Mouse (Mus musculus): ENCODE data around the gene Cacng4.

Cacng4 gene

DNA sequence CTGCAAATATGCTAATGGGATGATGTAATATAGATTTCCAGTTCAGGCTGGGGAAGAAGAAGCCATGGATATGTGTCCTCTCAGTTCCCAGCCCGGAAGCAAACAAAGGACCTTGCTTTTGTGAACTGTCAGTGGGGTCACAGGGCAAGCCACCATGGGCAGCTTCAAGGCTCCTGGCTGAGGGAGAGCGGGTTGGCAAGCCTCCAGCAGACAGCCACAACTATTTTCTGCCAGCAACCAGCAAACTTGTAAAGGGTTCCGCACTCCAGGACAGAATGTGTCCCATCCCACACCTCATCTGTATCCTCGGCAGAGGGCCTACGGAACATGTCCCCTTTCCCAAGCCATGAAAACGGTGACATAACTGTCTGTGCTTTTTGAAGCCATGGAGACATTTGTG, 22.4 kb downstream of the Cacng4 start:
- no peak for DNase-seq

DNA sequence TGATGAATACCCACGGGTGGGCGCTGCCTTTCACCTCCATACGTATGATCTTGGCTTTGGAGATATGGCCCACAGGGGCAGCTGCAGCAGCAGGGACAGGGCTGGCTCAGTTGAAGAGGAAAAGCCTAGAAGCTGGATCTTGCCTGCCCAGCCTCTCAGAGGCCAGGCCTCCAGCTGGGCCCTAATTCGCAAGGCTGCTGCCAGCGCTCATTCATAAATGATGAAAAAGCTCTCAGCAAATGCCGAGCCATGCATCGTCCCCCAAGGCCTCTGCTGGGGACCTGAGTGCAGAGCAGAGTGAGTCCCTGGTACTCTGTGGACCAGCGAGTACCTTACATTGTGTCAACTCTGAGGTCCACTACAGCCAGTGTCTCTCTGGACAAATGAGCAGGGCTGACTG, 26.0 kb downstream of the Cacng4 start:
- no peak for DNase-seq

DNA sequence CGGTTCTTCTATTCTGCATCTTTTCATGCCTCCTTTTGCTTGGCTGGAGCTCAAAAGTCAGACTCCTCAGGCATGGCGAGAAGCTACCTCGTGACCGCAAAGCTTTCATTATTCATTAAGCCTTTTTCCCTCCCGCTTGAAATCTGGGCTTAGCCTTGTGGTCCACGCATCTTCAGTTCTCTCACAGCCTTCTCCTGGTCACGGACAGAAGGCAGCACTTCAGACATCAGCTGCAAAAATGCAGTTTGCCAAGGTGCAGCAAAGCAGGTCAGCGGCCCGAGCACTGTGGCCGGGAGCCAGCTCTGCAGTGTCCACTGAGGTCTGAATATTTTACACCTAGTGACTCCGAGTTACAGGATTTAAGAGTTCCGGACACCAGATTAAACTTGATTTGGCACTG, 27.4 kb downstream of the Cacng4 start:
- DNase-seq: no peak

DNA sequence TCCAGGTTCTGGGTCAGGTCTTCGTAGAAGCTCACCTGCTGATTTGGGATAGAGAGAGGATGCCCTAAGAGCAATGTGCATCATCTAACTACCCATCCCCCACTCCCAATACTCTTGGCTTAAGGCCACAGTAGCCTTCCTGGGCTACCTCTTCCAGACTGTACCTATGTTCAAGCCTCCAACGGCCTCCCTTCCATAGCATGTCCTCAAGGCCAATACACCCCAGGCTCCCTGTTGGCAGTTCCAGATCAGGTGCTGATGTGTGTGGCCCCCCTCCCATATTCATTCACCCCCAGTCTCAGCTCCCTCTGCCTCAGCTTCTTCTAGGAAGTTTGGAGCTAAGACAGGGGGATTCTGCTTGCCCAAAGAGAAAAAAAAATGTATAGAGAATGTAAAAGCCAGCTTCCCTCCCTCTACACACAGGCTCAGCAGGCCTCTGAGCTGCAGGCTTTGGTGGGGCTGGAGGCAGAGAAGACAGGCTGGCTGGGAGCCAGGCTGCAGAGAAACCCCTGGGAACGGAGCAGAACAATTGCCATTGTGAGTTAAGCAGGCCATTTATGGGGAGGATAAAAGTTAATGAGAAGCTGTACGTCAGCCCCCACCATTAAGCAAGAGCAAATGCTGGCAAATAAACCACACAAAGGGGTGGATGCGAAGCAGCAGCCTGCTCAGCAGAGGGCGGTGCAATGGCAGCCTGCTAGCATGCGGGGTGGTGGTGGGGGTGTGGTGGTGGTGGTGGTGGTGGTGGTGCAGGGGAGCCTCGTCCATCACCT, 31.5 kb downstream of the Cacng4 start:
- DNase-seq: no peak

DNA sequence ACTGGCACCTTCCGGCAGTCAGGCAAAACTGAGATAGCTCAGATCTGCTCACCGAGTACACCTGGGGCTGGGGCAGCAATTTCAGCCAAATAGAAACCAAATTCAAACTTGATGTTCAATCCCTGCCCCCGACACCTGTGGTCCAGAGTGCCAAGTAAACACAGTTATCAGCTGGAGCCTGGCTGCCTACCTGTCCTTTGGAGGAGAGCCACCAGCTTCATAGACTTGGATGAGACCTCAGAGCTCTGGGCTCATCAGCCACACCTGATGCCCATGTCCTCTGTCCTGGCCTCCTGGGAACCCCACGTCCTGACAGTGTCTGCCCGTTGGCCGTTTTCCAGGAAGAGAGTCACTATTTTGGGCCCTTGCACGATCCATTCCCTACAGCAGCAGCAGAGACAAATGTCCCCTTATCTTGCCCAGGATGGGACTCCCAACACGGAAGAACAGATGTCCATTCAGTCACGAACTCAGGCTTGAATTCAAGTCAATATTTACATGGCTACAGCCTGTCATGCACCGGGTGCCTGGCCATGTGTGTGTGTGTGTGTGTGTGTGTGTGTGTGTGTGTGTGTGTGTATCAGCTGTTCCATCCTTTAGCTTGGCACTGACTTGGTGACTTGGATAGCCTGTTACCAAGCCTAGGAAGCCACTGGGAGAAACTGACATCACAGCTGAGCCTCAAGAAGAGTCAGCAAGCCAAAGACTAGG, 32.4 kb downstream of the Cacng4 start:
- DNase-seq: no peak

DNA sequence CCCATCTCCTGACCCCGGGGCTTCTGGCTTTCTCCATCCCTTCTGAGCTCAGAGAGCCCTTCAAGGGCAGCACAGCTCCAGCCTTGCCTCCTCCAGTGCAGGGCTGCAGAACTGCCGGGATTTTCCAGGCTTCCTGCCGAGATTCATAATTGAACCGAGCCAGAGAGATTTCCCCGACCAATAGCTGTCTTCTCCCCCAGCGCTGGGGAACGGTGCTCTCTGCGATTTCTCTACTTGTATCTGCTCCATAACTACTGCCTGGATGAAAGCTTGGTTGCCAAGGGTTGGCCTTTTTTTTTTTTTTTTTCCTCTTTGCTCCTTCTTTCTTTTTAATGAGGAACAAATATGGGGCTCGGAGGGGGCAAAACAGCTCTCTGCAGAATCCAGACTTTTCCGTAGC, 34.4 kb downstream of the Cacng4 start:
- no peak for DNase-seq

DNA sequence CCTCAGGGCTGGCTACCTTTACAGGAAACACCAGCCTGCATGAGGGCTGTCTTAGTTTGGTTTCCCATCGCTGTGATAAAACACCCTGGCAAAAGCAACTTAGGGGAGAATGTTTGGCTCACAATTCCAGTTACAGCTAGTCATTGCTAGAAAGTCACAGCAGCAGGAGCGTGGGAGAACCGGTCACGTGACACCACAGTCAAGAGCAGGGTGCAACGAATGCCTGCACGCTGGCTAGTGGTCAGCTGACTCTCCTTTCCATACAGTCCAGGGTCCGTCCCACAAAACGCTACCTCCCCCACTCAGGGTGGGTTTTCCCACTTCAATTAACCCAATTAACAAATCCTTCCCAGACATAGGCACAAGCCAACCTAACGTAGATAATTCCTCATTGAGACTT, 34.8 kb downstream of the Cacng4 start:
- DNase-seq: no peak

DNA sequence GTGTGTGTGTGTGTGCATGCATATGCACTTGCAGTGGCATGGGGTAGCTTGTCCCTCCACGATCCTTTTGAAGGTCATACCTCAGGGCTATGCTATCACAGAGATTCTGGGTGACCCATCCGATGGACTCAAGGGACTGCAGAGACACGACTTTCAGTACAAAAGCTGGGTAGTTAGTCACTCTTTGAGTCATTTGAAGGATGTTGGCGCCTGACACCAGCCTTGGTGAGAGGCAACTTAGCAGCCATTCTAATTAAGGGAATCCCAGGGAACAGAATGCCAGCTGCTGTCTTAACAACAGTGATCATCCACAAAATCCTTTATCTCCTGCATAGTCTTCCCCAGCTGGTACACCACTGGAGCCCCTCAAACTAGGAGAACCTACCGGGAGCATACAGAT, 45.2 kb downstream of the Cacng4 start:
- DNase-seq: no peak

DNA sequence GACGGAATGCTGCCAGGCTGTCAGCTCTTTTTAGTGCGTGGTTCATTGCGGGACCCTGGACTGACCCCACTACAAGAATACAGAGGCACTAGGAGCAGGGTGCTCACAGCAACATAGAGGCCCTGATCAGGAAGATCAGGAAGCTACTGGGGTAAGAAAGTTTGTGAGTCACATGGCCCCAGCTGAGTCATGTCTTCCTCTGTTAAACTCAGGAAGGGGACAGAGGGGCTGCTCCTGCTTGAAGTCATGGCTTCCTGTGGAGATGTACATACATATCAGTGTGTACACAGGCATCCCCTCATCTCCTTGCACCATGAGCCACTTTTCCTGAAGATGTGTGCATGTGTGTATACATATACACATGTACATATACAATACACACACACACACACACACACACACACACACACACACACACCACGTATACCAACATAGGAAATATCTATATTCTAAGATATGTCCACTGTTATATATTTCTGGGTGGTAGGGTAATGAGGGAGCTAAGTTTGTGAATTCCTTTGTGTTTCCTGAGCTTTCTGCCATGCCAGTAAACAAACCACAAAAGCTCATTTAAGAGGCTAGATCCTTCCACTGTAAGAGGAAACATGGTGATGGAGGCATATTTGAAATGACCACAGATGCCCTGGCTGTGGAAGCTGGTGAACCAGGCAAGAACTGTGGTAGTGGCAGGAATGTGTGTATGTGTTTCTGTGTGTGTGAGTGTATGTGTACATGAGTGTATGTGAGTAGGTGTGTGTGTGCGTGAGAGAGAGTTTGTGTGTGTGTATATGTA, 45.9 kb downstream of the Cacng4 start:
- DNase-seq: no peak

DNA sequence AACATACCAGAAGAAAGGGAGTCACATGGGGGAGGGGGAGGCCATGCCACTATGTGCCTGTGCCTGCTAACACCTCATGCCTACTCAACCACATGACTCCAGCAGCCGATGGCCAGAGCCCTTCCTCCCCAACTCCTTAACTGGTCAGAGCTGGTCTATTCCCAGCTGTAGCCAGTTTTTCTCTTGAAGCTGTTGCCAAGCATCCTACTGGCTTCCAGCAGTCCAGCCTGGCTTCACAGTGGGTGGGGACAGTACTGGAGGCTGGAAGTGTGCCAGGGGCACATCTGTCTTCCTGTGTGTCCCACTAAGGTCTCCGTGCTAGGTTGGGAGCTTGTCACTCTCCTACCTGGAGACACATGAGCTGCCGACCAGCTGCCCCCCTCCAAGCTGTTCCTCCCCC, 51.3 kb downstream of the Cacng4 start:
- DNase-seq: no peak

DNA sequence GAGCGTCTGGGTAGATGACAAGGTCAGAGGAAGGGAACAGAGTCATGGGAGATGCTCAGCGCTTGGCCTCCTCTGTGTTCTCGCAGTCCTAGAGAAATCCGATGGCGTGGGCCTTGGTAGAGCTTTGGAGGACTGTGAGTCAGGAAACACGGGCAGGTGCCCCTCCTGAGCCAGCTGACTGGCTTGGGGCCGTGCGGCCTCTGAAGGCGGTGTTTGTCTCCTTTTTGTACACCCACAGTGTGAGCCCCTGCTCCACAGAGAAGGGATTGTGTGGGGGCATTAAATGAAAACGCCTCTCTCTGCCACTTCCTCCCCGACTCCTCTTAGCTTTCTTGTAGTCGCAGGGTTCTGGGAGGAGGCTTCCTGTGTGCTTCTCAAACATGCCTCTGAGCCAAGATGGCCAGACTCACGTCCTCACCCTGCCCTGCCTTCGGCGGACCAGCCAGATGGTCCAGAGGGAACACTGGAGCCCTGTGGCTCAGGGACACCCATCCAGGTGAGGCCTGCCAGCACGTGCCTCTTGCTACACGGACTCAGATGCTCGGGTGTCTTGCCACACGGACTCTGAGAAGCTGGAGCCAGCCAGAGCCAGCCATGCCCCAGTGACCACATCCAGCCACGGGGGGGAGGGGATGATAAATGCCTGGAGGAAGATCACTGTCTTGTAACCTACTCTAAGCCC, 55.8 kb downstream of the Cacng4 start:
- no peak for DNase-seq

DNA sequence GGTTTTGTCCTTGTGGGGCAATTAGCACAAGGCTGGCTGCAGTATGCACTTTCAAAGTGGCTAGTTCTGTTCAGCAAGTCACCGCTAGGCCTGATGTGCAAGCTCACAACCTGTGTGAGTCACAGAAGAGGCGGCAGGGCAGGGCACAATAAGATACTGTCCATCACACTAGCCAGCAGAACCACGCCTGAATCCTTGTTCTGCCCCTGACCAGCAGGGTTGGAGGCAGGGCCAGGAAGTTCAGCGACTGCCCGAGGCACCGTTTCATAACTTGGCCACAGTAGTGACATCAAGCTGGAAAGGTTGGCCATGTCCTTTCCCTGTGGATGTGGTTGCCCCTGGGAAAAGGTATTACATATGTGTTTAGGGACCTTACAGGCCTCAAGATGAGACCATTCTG, 56.5 kb downstream of the Cacng4 start:
- DNase-seq: no peak

DNA sequence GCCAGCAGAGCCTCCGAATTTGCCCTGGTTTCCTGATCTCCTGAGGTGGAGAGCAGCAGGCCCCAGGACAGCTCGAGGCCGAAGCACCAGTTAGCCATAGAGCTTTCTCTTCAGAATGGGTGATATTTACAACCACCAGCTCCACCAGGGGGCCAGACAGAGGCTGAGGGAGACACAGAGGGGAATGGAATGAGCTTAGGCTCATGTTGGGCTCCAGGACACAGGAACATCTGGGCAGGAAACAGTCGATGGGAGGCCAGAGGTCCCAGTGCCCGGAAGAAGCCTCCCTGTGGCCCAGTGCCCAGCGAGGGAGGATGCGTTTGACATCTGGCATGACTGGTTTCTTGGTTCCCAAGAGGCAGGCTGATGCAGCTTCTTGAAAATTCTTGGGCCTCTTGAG, 60.2 kb downstream of the Cacng4 start:
- DNase-seq: no peak

DNA sequence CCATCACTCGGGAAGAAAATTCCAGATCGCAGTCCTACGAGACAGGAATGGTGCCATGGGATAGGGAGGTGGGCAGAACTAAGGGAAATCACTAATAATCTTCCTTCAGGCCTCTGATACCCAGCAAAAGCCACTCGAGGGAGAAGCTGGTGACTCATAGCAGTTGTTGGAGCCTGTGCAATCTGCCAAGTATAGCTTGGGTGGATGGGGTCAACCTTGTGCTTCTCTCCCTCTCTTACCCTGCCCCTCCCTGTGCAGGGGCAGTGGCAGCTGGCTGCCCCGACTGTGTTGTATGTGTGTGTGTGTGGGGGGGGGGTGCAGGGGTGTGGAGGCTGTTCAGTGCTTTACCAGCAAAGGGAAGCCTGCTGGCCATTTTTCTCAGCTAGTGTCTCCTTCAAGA, 62.9 kb downstream of the Cacng4 start:
- DNase-seq: no peak

DNA sequence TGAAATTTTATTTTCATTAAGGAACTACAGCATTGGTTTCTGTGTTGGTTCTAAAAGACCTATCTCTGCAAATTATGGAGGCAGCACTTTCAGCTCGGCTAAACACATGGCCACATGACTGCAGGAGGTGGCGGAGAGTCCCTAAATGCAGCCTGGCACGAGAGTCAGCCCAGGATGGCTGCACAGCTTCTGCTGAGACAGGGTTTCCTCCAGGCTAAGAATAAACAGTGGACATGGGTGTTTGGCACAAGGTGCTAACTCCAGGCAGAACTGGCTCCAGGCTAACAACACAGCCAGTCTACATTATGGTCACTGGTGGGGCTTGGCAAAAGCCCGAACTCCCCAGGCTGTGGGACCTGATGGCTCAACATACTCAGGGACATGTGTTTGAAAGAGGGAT, 63.4 kb downstream of the Cacng4 start:
- DNase-seq: no peak

DNA sequence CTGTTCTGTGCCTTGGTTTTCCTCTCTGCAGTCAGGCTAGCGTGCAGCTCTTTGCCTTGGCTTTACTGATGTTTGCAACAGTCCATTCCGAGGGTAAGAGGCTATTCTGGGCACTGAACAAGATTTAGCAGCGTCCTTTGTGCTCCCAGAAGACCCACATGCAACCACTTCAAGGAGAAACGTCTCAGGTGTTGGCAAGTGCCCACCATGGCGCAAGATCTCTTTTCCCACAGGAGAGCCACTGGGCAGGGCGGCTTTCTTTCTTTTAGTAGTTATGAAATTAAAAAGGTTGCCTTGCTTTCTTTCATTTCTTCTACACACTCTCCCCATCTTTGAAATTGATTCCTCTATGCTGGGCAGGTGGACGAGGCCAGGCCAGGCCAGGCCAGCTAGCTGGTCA, 65.2 kb downstream of the Cacng4 start:
- no peak for DNase-seq

DNA sequence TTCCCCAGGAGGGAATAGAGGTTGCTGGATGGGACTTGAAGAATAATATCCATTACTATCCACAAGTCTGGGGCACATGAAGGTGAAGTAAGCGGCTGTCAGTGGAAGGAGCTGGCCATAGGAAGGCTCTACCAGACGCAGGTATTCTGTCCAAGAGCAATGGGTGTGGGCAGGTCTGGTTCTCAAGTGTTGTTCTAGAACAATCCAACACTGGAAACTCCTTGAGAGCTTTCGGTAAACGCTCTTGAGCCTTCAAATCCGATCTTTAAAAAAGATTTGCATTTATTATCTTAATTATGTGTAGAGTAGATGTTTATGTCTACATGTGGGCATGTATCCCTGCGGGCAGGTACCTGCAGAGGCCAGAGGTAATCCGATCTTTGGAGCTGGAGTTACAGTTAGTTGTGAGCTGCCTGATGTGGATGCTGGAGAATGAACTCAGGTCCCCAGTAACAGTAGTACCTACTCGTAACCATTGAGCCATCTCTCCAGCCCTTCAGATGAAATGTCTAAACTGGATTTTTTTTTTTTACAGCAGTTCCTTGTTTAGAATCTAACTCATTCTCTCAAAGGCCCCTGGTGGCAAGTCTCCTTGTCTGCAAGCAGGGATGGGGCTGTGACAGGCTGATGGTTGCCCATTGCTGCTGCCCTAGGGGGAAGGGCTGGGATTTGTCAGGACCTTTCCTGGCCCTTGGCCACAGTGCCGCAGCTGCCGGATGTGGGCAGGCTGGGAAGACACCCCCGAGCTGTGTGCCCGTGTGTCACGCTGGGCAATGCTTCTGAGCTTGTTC, 66.1 kb downstream of the Cacng4 start:
- no peak for DNase-seq

DNA sequence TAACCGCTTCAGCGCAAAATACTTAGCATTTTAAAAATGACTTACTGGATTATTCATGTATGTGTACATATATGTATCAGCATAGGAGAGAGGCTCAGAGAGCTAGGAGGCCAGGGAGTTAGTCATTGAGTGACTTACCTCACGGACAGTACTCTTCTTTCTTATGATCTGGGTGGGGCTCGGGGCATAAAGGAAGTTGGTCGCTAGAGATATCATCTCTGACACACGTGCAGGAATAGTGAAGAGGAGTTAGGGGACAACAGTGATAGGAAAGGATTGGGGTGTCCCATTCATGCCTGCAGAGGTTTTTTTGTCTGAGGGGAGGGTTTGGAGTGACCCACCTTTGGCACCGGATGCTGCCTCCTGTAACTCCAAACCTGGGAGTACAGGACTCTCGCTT, 69.8 kb downstream of the Cacng4 start:
- DNase-seq: no peak

DNA sequence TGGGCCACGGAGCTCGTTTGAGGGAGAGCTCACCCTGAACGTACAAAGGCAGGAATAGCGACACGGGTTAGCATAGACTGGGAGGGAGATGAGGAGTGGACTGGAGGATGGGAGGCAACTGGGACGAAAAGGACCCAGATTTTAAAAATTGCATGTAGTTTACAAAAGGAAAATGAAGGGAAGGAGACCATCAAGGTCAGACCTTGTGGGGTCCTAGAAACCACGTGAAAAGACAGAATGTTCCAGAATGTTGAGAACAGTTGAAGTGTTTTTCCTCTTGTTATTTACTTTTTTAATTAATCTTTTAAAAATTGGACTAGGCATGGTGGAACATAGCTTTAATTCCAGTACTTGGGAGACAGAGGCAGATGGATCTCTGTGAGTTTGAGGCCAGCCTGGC, 73.3 kb downstream of the Cacng4 start:
- no peak for DNase-seq

DNA sequence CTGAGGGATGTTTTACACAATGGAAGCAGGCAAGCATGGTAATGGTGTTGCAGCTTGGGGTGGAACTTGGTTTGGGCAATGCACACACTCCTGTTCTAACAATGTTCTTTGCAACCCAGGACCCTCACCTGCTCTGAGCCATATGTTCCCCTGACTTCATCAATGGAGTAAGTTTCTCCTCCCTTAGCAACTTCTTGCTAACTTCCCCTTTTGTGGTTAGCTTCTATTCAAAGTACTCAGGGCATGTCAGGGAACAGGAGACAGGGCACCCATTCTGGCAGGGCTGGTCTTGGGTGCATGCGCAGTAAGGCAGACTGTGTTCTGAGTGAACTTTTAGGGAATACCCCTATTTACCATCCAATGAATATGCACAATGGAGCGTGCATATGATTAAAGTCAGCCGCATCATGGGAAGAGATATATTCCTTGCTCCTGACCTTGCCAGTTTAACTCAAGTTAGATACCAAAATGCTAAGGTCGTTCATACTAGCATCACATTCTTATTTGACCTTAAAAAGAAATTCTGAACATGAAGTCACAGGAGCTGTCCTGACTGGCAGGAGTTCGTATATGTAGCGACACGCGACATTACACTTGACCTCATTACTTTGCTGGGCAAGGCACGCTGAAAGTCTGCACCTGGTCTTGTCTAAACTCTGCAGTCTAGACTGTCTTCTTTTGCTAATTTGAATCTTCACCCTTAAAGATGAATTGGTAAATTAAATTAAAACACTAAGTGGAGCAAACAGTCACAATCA, 73.9 kb downstream of the Cacng4 start:
- no peak for DNase-seq

DNA sequence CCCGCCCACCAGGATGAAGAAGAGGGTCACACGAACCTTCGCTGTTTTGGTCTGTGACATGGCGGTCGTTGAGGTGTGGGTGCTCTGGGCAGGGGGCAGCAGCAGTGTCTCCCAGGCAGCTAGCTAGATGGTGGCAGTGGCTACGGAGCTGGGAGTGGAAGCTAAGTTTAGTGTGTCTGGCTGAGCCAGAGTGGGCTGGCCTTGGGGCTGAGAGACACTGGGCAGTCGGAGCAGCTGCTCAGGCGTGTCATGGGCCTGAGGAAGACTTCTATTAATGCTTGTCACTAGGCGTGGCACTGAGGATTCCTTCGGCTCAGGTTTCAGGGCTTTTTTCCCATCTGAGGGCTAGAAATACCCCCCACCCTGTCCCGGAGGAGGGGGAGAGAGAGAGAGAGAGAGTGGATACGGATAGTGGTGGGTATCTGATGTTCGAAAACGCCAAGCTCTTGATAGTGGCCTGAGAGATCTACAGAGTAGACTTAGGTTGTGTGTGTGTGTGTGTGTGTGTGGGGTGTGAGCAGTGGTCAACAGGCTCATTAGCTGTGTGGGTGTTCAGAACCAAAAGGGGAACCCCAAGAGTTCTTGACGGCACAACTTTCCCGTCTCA, 77.9 kb downstream of the Cacng4 start, which contains the start of gene Cacng1:
TSS of gene Cacng1 (minus strand) at position 191 of the 607 bp plus-strand sequence.
- no peak for DNase-seq
